Mouse (Mus musculus): ENCODE data around the gene Degs2. TPM values are rescaled to one million over a fixed set of nuclear protein-coding genes. Genes with fewer than 3 reads are reported as not detected.

Gene Degs2
- polyA plus RNA-seq, 1 experiment from 2014 or later = 1.8 TPM

GRCm38 (mm10) chr12:108651053-108651660, 51.0 kb downstream of the Degs2 start:
- Histone ChIP-seq H3K27ac (no peak overlapping the region), H3K4me3 (replicated peaks) (no peak overlapping the region), H3K36me3 (peaks cover 80% of the 10 kb centered on the region), H3K4me2 (no peak overlapping the region), H3K4me1 (replicated peaks) (no peaks in the 10 kb centered on the region), H3K27me3 (no peaks in the 10 kb centered on the region), H3K9me3 (no peaks in the 10 kb centered on the region), H3K9ac (replicated peaks) (no peak overlapping the region)
- no peak for ATAC-seq (ENCODE audit: insufficient number of reproducible peaks, insufficient read depth, low FRiP score, low TSS enrichment, low read depth)
- WGBS = 82% methylated on average over 7 of the region's 7 CpGs

GRCm38 (mm10) chr12:108647784-108648183, 54.3 kb downstream of the Degs2 start:
- H3K9me3 ChIP-seq = no peaks in the 10 kb centered on the region
- H3K4me3 ChIP-seq (replicated peaks) = no peak overlapping the region
- no peaks in the 10 kb centered on the region for H3K4me1 ChIP-seq (replicated peaks)
- ATAC-seq (ENCODE audit: insufficient number of reproducible peaks, insufficient read depth, low FRiP score, low TSS enrichment, low read depth) = no peak
- H3K36me3 ChIP-seq = peaks cover 47% of the 10 kb centered on the region
- no peaks in the 10 kb centered on the region for H3K27me3 ChIP-seq
- no peak overlapping the region for H3K4me2 ChIP-seq
- H3K9ac ChIP-seq (replicated peaks) = no peak overlapping the region
- H3K27ac ChIP-seq = no peak overlapping the region

GRCm38 (mm10) chr12:108646234-108646633, 55.9 kb downstream of the Degs2 start:
- Histone ChIP-seq H3K9me3 (no peaks in the 10 kb centered on the region), H3K27ac (no peak overlapping the region), H3K36me3 (peaks cover 32% of the 10 kb centered on the region), H3K27me3 (no peaks in the 10 kb centered on the region), H3K4me3 (replicated peaks) (no peak overlapping the region), H3K4me1 (replicated peaks) (no peaks in the 10 kb centered on the region), H3K4me2 (no peak overlapping the region), H3K9ac (replicated peaks) (no peak overlapping the region)
- 89% methylated on average over 1 of the region's 1 CpGs for WGBS
- ATAC-seq (ENCODE audit: insufficient number of reproducible peaks, insufficient read depth, low FRiP score, low TSS enrichment, low read depth) = no peak

GRCm38 (mm10) chr12:108642019-108642418, 60.1 kb downstream of the Degs2 start:
- no peaks in the 10 kb centered on the region for H3K27me3 ChIP-seq
- H3K9ac ChIP-seq (replicated peaks) = no peak overlapping the region
- no peak overlapping the region for H3K4me3 ChIP-seq (replicated peaks)
- WGBS = 93% methylated on average over 3 of the region's 3 CpGs
- no peak overlapping the region for H3K4me2 ChIP-seq
- H3K36me3 ChIP-seq = 0 out of 2 replicates have a peak, but pooled peaks cover 7% of the 10 kb centered on the region
- H3K4me1 ChIP-seq (replicated peaks) = no peaks in the 10 kb centered on the region
- no peaks in the 10 kb centered on the region for H3K9me3 ChIP-seq
- ATAC-seq (ENCODE audit: insufficient number of reproducible peaks, insufficient read depth, low FRiP score, low TSS enrichment, low read depth) = no peak
- H3K27ac ChIP-seq = no peak overlapping the region

- Histone ChIP-seq H3K4me3 (replicated peaks) (no peak overlapping the region), H3K9me3 (no peaks in the 10 kb centered on the region), H3K36me3 (peaks cover 11% of the 10 kb centered on the region; the same call in 1 of the 2 replicates), H3K9ac (replicated peaks) (no peak overlapping the region), H3K27ac (no peak overlapping the region), H3K4me2 (no peak overlapping the region), H3K4me1 (replicated peaks) (no peaks in the 10 kb centered on the region), H3K27me3 (no peaks in the 10 kb centered on the region)
- 84% methylated on average over 3 of the region's 3 CpGs for WGBS
- ATAC-seq (ENCODE audit: insufficient number of reproducible peaks, insufficient read depth, low FRiP score, low TSS enrichment, low read depth) = no peak
Observed at GRCm38 (mm10) chr12:108639126-108639525, 63.0 kb downstream of the Degs2 start.

GRCm38 (mm10) chr12:108637440-108637839, 64.7 kb downstream of the Degs2 start:
- no peak for ATAC-seq (ENCODE audit: insufficient number of reproducible peaks, insufficient read depth, low FRiP score, low TSS enrichment, low read depth)
- Histone ChIP-seq H3K36me3 (peaks cover 17% of the 10 kb centered on the region; the same call in 1 of the 2 replicates), H3K4me3 (replicated peaks) (no peak overlapping the region), H3K4me1 (replicated peaks) (no peaks in the 10 kb centered on the region), H3K27me3 (no peaks in the 10 kb centered on the region), H3K9me3 (no peaks in the 10 kb centered on the region), H3K9ac (replicated peaks) (no peak overlapping the region), H3K27ac (no peak overlapping the region), H3K4me2 (no peak overlapping the region)
- 90% methylated on average over 5 of the region's 5 CpGs for WGBS

- no peaks in the 10 kb centered on the region for H3K9me3 ChIP-seq
- no peaks in the 10 kb centered on the region for H3K27me3 ChIP-seq
- no peak overlapping the region for H3K4me2 ChIP-seq
- H3K9ac ChIP-seq (replicated peaks) = no peak overlapping the region
- H3K36me3 ChIP-seq = peaks cover 17% of the 10 kb centered on the region; the same call in 1 of the 2 replicates
- H3K4me3 ChIP-seq (replicated peaks) = no peak overlapping the region
- H3K27ac ChIP-seq = no peak overlapping the region
- no peak for ATAC-seq (ENCODE audit: insufficient number of reproducible peaks, insufficient read depth, low FRiP score, low TSS enrichment, low read depth)
- 93% methylated on average over 4 of the region's 4 CpGs for WGBS
- H3K4me1 ChIP-seq (replicated peaks) = peaks cover 4% of the 10 kb centered on the region
Observed at GRCm38 (mm10) chr12:108635501-108635900, 66.6 kb downstream of the Degs2 start.

- ATAC-seq (ENCODE audit: insufficient number of reproducible peaks, insufficient read depth, low FRiP score, low TSS enrichment, low read depth) = no peak
- Histone ChIP-seq H3K36me3 (peaks cover 20% of the 10 kb centered on the region; the same call in 1 of the 2 replicates), H3K4me1 (replicated peaks) (peaks cover 4% of the 10 kb centered on the region), H3K9ac (replicated peaks) (no peak overlapping the region), H3K9me3 (no peaks in the 10 kb centered on the region), H3K27me3 (no peaks in the 10 kb centered on the region), H3K4me2 (no peak overlapping the region), H3K27ac (no peak overlapping the region), H3K4me3 (replicated peaks) (no peak overlapping the region)
- WGBS = 94% methylated on average over 1 of the region's 1 CpGs
Observed at GRCm38 (mm10) chr12:108634031-108634430, 68.1 kb downstream of the Degs2 start.

- no peak for ATAC-seq (ENCODE audit: insufficient number of reproducible peaks, insufficient read depth, low FRiP score, low TSS enrichment, low read depth)
- Histone ChIP-seq H3K36me3 (peaks cover 22% of the 10 kb centered on the region; the same call in 1 of the 2 replicates), H3K9ac (replicated peaks) (no peak overlapping the region), H3K4me3 (replicated peaks) (no peak overlapping the region), H3K27ac (no peak overlapping the region), H3K27me3 (no peaks in the 10 kb centered on the region), H3K9me3 (no peaks in the 10 kb centered on the region), H3K4me2 (no peak overlapping the region), H3K4me1 (replicated peaks) (peaks cover 4% of the 10 kb centered on the region)
Observed at GRCm38 (mm10) chr12:108632501-108632900, 69.6 kb downstream of the Degs2 start.

GRCm38 (mm10) chr12:108630741-108631688, 71.1 kb downstream of the Degs2 start:
- no peak overlapping the region for H3K27ac ChIP-seq
- peaks cover 4% of the 10 kb centered on the region for H3K4me1 ChIP-seq (replicated peaks)
- H3K36me3 ChIP-seq = peaks cover 22% of the 10 kb centered on the region; the same call in 1 of the 2 replicates
- no peak overlapping the region for H3K9ac ChIP-seq (replicated peaks)
- no peaks in the 10 kb centered on the region for H3K9me3 ChIP-seq
- no peaks in the 10 kb centered on the region for H3K27me3 ChIP-seq
- no peak overlapping the region for H3K4me3 ChIP-seq (replicated peaks)
- 89% methylated on average over 6 of the region's 6 CpGs for WGBS
- H3K4me2 ChIP-seq = no peak overlapping the region
- ATAC-seq (ENCODE audit: insufficient number of reproducible peaks, insufficient read depth, low FRiP score, low TSS enrichment, low read depth) = no peak

GRCm38 (mm10) chr12:108629556-108629955, 72.6 kb downstream of the Degs2 start:
- ATAC-seq (ENCODE audit: insufficient number of reproducible peaks, insufficient read depth, low FRiP score, low TSS enrichment, low read depth) = no peak
- no peaks in the 10 kb centered on the region for H3K27me3 ChIP-seq
- no peaks in the 10 kb centered on the region for H3K9me3 ChIP-seq
- no peak overlapping the region for H3K27ac ChIP-seq
- H3K9ac ChIP-seq (replicated peaks) = no peak overlapping the region
- no peak overlapping the region for H3K4me3 ChIP-seq (replicated peaks)
- WGBS = 85% methylated on average over 1 of the region's 1 CpGs
- peaks cover 18% of the 10 kb centered on the region; the same call in 1 of the 2 replicates for H3K36me3 ChIP-seq
- peaks cover 12% of the 10 kb centered on the region for H3K4me1 ChIP-seq (replicated peaks)
- H3K4me2 ChIP-seq = no peak overlapping the region
